Mouse (Mus musculus): ENCODE results near the gene Nsmce4a.
A peak's percentile ranks its signal among the peaks of the same experiment; 100 is the strongest.

- no peak for TF ChIP-seq CTCF (conservative IDR thresholded peaks at IDR 0.05; ENCODE audit: insufficient read depth, insufficient read length, low read depth, low read length)
- TF ChIP-seq POLR2A (IDR thresholded peaks at IDR 0.05; ENCODE audit: low read depth, low read length) = peak; percentile 44
These were observed 53.5 kb downstream of the Nsmce4a start for GRCm38 (mm10) chr7:130519096-130520048.

Data from kidney, adult 2 months (tissue).